Mouse (Mus musculus): ENCODE results near the gene Parn. TPM values are rescaled to one million over a fixed set of nuclear protein-coding genes. Genes with fewer than 3 reads are reported as not detected.
A peak's percentile ranks its signal among the peaks of the same experiment; 100 is the strongest.
"Not testable (repeated sequence)": the region's sequence is repeated elsewhere in the genome, so short reads cannot be mapped to it uniquely, and the experiment has no call there.

Parn gene
- polyA plus RNA-seq, 1 experiment from 2014 or later: 29.2 TPM

- 2% methylated on average over 20 of the region's 20 CpGs for WGBS
- H3K4me1 ChIP-seq (ENCODE audit: control insufficient read depth, insufficient read depth, low read length): peaks cover 10% of the 10 kb centered on the region
- peak; percentile 41 for ATAC-seq (replicated peaks; ENCODE audit: extremely low read depth, insufficient read depth, low FRiP score)
These were observed 4.5 kb upstream of the Parn start for GRCm38 (mm10) chr16:13672386-13672898.

DNA sequence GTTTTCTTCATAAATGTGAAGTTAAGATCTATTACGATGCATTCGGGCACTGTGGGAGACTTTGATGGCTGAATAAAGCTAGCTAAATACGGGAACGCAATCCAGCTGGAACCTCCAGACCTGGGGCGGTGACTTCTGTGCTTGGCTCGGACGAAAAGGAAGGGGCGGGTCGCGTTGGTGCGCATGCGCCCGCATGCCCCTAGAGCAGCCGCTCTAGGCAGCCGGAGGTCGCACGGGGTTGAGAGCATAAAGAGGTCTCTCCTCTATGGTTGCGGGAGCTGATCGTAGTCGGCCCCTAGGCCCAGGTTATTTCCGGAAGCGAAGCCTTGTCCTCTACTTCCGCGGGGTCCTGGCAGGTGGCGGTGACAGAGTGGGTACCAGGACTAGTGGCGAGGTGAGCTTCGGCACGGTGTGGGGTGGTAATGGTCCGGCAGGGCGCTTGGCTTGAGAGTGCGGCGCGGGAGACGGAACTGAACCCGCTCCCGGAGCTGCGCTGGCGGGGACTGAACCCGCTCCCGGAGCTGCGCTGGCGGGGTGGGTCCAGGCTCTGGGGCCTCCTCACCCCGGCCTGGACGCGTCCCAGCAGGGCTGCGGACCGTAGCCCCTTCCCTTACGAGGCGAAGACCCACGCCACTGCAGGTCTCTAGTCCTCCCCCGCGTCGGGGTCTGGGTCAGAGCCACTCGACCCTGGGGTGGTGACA is 3.9 kb upstream of the Parn start, which contains the start of the genes Bfar and 3110001I22Rik:
Gene Bfar (plus strand): TSS at position 174 of the 701 bp plus-strand sequence.
Gene 3110001I22Rik (plus strand): TSS at position 245 of the 701 bp plus-strand sequence.
- ATAC-seq (replicated peaks; ENCODE audit: extremely low read depth, insufficient read depth, low FRiP score): peak; percentile 93
- Histone ChIP-seq H3K4me3 (ENCODE audit: low read length) (peak within 1 kb of the TSS; percentile 63), H3K4me2 (ENCODE audit: low read depth, low read length) (peak within 1 kb of the TSS; percentile 72), H3K9ac (ENCODE audit: low read length) (peak within 1 kb of the TSS; percentile 92), H3K36me3 (ENCODE audit: control insufficient read depth, insufficient read depth) (peaks cover 3% of the 10 kb centered on the region), H3K27ac (ENCODE audit: low read length) (peak within 1 kb of the TSS; percentile 94), H3K9me3 (replicated peaks; ENCODE audit: control insufficient read depth, low read length) (no peaks in the 10 kb centered on the region), H3K4me1 (ENCODE audit: control insufficient read depth, insufficient read depth, low read length) (peaks cover 15% of the 10 kb centered on the region), H3K27me3 (ENCODE audit: control insufficient read depth, insufficient read depth, low read length) (no peaks in the 10 kb centered on the region)
- under 1% methylated on average over 54 of the region's 54 CpGs for WGBS

More at GRCm38 (mm10) chr16:13672386-13672898, 4.5 kb upstream of the Parn start:
- peak overlapping the region; percentile 92 for H3K9ac ChIP-seq (ENCODE audit: low read length)
- H3K36me3 ChIP-seq (ENCODE audit: control insufficient read depth, insufficient read depth): peaks cover 9% of the 10 kb centered on the region
- H3K27me3 ChIP-seq (ENCODE audit: control insufficient read depth, insufficient read depth, low read length): no peaks in the 10 kb centered on the region
- H3K4me2 ChIP-seq (ENCODE audit: low read depth, low read length): peak overlapping the region; percentile 72
- peak overlapping the region; percentile 94 for H3K27ac ChIP-seq (ENCODE audit: low read length)
- peak overlapping the region; percentile 63 for H3K4me3 ChIP-seq (ENCODE audit: low read length)
- H3K9me3 ChIP-seq (replicated peaks; ENCODE audit: control insufficient read depth, low read length): no peaks in the 10 kb centered on the region

DNA sequence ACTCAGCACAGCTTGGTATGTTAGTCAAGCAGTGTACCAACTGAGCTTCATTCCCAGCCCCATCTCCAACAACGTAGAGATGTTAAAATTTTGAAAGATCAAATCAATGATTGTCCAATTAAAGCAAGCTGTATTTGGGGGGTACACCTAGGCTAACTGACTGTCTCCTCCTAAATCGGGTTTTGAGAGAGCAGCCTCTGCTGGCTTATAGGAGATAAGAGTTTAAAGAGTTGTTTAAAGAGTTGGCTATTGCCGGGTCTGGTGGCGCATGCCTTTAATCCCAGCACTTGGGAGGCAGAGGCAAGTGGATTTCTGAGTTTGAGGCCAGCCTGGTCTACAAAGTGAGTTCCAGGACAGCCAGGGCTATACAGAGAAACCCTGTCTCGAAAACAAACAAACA is 2.9 kb upstream of the Parn start:
- Histone ChIP-seq H3K4me1 (ENCODE audit: control insufficient read depth, insufficient read depth, low read length) (peaks cover 15% of the 10 kb centered on the region), H3K4me2 (ENCODE audit: low read depth, low read length) (peak overlapping the region; percentile 62)
- not testable (repeated sequence) for H3K27me3 ChIP-seq (ENCODE audit: control insufficient read depth, insufficient read depth, low read length); H3K36me3 ChIP-seq (ENCODE audit: control insufficient read depth, insufficient read depth); ATAC-seq (replicated peaks; ENCODE audit: extremely low read depth, insufficient read depth, low FRiP score); H3K27ac ChIP-seq (ENCODE audit: low read length); H3K4me3 ChIP-seq (ENCODE audit: low read length); H3K9ac ChIP-seq (ENCODE audit: low read length); H3K9me3 ChIP-seq (replicated peaks; ENCODE audit: control insufficient read depth, low read length)
- WGBS: 68% methylated on average over 5 of the region's 5 CpGs

- H3K4me2 ChIP-seq (ENCODE audit: low read depth, low read length): no peak overlapping the region
- peaks cover 7% of the 10 kb centered on the region for H3K36me3 ChIP-seq (ENCODE audit: control insufficient read depth, insufficient read depth)
- no peak overlapping the region for H3K27ac ChIP-seq (ENCODE audit: low read length)
- ATAC-seq (replicated peaks; ENCODE audit: extremely low read depth, insufficient read depth, low FRiP score): no peak
- no peak overlapping the region for H3K9ac ChIP-seq (ENCODE audit: low read length)
- no peak overlapping the region for H3K4me3 ChIP-seq (ENCODE audit: low read length)
- H3K27me3 ChIP-seq (ENCODE audit: control insufficient read depth, insufficient read depth, low read length): no peaks in the 10 kb centered on the region
- H3K4me1 ChIP-seq (ENCODE audit: control insufficient read depth, insufficient read depth, low read length): peaks cover 15% of the 10 kb centered on the region
- WGBS: 89% methylated on average over 1 of the region's 1 CpGs
- H3K9me3 ChIP-seq (replicated peaks; ENCODE audit: control insufficient read depth, low read length): no peaks in the 10 kb centered on the region
These were observed 1.3 kb upstream of the Parn start for GRCm38 (mm10) chr16:13669282-13669681.

DNA sequence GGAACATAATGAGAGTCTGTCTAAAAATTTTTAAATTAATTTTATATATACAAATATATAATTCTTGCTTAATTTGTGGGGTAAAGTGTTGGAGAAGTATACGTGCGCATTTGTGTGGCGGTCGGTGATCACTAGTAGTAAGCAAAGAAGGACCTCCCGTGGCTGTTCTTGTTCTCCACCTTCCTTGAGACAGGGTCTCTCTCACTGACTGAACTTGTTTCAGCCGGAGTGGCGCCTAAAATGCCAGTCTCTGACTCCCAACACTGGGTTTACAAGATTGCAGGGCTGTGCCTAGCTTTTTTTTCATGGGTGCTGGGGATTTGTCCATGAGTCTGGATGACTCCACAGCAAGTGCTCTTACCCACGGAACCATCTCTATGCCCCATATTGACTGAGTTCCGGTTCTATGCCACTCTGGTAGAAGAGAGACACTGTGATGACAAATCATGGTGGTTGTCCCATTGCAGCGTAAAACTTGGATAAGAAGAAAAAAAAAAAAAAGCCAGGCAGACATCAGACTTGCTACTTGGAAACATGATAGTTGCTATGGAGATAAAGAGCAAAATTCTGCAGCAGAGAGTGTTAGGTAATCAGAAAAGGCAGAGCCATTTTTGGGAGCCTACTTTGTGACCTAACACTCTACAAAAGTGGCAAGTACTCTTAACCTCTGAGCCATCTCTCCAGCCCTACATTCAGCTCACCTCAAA is 585 bp upstream of the Parn start:
- Histone ChIP-seq H3K27me3 (ENCODE audit: control insufficient read depth, insufficient read depth, low read length) (no peaks in the 10 kb centered on the region), H3K4me3 (ENCODE audit: low read length) (peak overlapping the region; percentile 83), H3K9ac (ENCODE audit: low read length) (peak overlapping the region; percentile 86), H3K4me1 (ENCODE audit: control insufficient read depth, insufficient read depth, low read length) (peaks cover 15% of the 10 kb centered on the region), H3K4me2 (ENCODE audit: low read depth, low read length) (peak overlapping the region; percentile 91), H3K27ac (ENCODE audit: low read length) (peak overlapping the region; percentile 70), H3K36me3 (ENCODE audit: control insufficient read depth, insufficient read depth) (peaks cover 7% of the 10 kb centered on the region), H3K9me3 (replicated peaks; ENCODE audit: control insufficient read depth, low read length) (no peaks in the 10 kb centered on the region)
- ATAC-seq (replicated peaks; ENCODE audit: extremely low read depth, insufficient read depth, low FRiP score): no peak
- 73% methylated on average over 10 of the region's 10 CpGs for WGBS

GRCm38 (mm10) chr16:13660736-13661135 is 7.2 kb downstream of the Parn start:
- H3K36me3 ChIP-seq (ENCODE audit: control insufficient read depth, insufficient read depth): peaks cover 39% of the 10 kb centered on the region
- no peaks in the 10 kb centered on the region for H3K4me1 ChIP-seq (ENCODE audit: control insufficient read depth, insufficient read depth, low read length)
- H3K27ac ChIP-seq (ENCODE audit: low read length): no peak overlapping the region
- H3K27me3 ChIP-seq (ENCODE audit: control insufficient read depth, insufficient read depth, low read length): no peaks in the 10 kb centered on the region
- no peaks in the 10 kb centered on the region for H3K9me3 ChIP-seq (replicated peaks; ENCODE audit: control insufficient read depth, low read length)
- H3K9ac ChIP-seq (ENCODE audit: low read length): no peak overlapping the region
- no peak for ATAC-seq (replicated peaks; ENCODE audit: extremely low read depth, insufficient read depth, low FRiP score)
- 94% methylated on average over 9 of the region's 9 CpGs for WGBS
- no peak overlapping the region for H3K4me2 ChIP-seq (ENCODE audit: low read depth, low read length)
- no peak overlapping the region for H3K4me3 ChIP-seq (ENCODE audit: low read length)

DNA sequence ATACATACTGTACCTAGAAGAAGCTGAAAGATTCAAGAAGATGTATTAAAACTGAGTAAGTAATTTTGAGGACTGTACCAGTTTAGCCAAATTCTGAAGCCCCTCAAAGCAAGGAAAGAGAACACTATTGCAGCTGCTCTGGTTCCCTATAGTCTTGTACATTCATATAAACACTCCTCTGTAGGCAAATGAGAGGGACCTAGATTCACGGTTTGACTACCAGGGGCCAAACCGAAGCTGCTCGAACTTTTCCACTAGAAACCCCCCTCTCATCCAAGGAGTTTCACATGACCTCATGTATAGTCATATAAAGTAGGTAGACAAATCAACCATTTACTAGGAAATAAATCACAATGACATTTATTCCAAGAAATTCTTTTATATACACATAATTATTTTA is 9.1 kb downstream of the Parn start:
- WGBS: 92% methylated on average over 3 of the region's 3 CpGs
- H3K9ac ChIP-seq (ENCODE audit: low read length): no peak overlapping the region
- H3K36me3 ChIP-seq (ENCODE audit: control insufficient read depth, insufficient read depth): peaks cover 41% of the 10 kb centered on the region
- no peak overlapping the region for H3K4me2 ChIP-seq (ENCODE audit: low read depth, low read length)
- no peaks in the 10 kb centered on the region for H3K4me1 ChIP-seq (ENCODE audit: control insufficient read depth, insufficient read depth, low read length)
- H3K27ac ChIP-seq (ENCODE audit: low read length): no peak overlapping the region
- ATAC-seq (replicated peaks; ENCODE audit: extremely low read depth, insufficient read depth, low FRiP score): no peak
- no peaks in the 10 kb centered on the region for H3K27me3 ChIP-seq (ENCODE audit: control insufficient read depth, insufficient read depth, low read length)
- no peak overlapping the region for H3K4me3 ChIP-seq (ENCODE audit: low read length)
- H3K9me3 ChIP-seq (replicated peaks; ENCODE audit: control insufficient read depth, low read length): no peaks in the 10 kb centered on the region

DNA sequence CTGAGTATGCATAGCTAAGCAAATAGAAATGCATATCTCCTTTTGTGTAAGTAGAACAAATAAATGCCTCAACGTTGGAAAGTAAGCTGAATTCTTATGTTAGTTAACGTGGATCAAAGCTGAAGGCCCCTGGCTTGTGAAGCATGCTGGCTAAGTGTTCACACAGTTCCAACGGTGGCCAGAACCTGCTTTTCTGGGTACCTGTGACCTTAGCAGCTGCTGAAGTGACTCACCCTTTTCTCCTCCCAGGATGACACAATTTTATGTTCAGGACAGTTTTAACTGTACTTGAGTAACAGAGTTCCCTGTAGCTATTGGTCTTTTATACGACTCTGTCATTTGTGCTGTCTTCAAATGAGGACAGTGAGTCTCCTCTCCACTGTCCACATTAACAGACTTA is 22.0 kb downstream of the Parn start:
- Histone ChIP-seq H3K4me2 (ENCODE audit: low read depth, low read length) (no peak overlapping the region), H3K36me3 (ENCODE audit: control insufficient read depth, insufficient read depth) (peaks cover 26% of the 10 kb centered on the region), H3K4me1 (ENCODE audit: control insufficient read depth, insufficient read depth, low read length) (no peaks in the 10 kb centered on the region), H3K9me3 (replicated peaks; ENCODE audit: control insufficient read depth, low read length) (no peaks in the 10 kb centered on the region), H3K4me3 (ENCODE audit: low read length) (no peak overlapping the region), H3K27ac (ENCODE audit: low read length) (no peak overlapping the region), H3K27me3 (ENCODE audit: control insufficient read depth, insufficient read depth, low read length) (no peaks in the 10 kb centered on the region), H3K9ac (ENCODE audit: low read length) (no peak overlapping the region)
- ATAC-seq (replicated peaks; ENCODE audit: extremely low read depth, insufficient read depth, low FRiP score): no peak
- WGBS: 85% methylated on average over 4 of the region's 4 CpGs

DNA sequence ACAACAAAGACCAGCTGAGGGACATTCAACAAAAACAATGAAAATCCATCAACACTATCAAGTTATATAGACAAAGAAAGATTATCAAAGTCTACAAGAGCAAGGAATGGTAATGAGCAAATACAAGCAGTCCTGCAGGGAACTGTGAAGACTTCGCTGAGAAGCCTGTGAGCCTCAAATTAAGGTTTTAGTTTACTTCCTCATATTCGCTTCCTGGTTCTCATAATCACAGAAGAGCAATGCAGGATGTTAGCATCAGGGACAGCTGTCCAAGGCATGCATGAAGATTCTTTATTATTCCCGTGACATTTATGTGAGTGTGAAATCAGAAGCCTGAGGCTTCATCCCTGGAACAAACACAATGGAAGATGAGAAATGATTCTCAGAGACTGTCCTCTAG is 23.5 kb downstream of the Parn start:
- H3K4me3 ChIP-seq (ENCODE audit: low read length): no peak overlapping the region
- no peaks in the 10 kb centered on the region for H3K9me3 ChIP-seq (replicated peaks; ENCODE audit: control insufficient read depth, low read length)
- H3K27ac ChIP-seq (ENCODE audit: low read length): no peak overlapping the region
- 83% methylated on average over 3 of the region's 3 CpGs for WGBS
- no peak for ATAC-seq (replicated peaks; ENCODE audit: extremely low read depth, insufficient read depth, low FRiP score)
- H3K4me1 ChIP-seq (ENCODE audit: control insufficient read depth, insufficient read depth, low read length): no peaks in the 10 kb centered on the region
- H3K36me3 ChIP-seq (ENCODE audit: control insufficient read depth, insufficient read depth): peaks cover 14% of the 10 kb centered on the region
- no peak overlapping the region for H3K9ac ChIP-seq (ENCODE audit: low read length)
- no peak overlapping the region for H3K4me2 ChIP-seq (ENCODE audit: low read depth, low read length)
- no peaks in the 10 kb centered on the region for H3K27me3 ChIP-seq (ENCODE audit: control insufficient read depth, insufficient read depth, low read length)
